Mouse (Mus musculus): ENCODE measurements around the gene Cdkn2aipnl. TPM values are rescaled to one million over a fixed set of nuclear protein-coding genes. Genes with fewer than 3 reads are reported as not detected.

The Cdkn2aipnl gene
- total RNA-seq, 2 experiments from 2014 or later, result 16.0 to 39.0 TPM

- ATAC-seq (replicated peaks; ENCODE audit: low FRiP score, poor library complexity, severe bottlenecking), result no peak
Measured at GRCm38 (mm10) chr11:52001861-52002260, 34.4 kb downstream of the Cdkn2aipnl start.

GRCm38 (mm10) chr11:52002842-52003504, 35.5 kb downstream of the Cdkn2aipnl start:
- no peak for ATAC-seq (replicated peaks; ENCODE audit: low FRiP score, poor library complexity, severe bottlenecking)

GRCm38 (mm10) chr11:52003505-52003771, 36.0 kb downstream of the Cdkn2aipnl start:
- ATAC-seq (replicated peaks; ENCODE audit: low FRiP score, poor library complexity, severe bottlenecking), result no peak

GRCm38 (mm10) chr11:52003772-52004528, 36.5 kb downstream of the Cdkn2aipnl start, which contains the start of gene Cdkl3:
Cdkl3 (plus strand) TSS chr11:52004221.
- ATAC-seq (replicated peaks; ENCODE audit: low FRiP score, poor library complexity, severe bottlenecking), result peak; percentile 84

- no peak for ATAC-seq (replicated peaks; ENCODE audit: low FRiP score, poor library complexity, severe bottlenecking)
Measured at GRCm38 (mm10) chr11:52005586-52005985, 38.1 kb downstream of the Cdkn2aipnl start.

GRCm38 (mm10) chr11:52011011-52011410, 43.5 kb downstream of the Cdkn2aipnl start:
- no peak for ATAC-seq (replicated peaks; ENCODE audit: low FRiP score, poor library complexity, severe bottlenecking)

GRCm38 (mm10) chr11:52011541-52011940, 44.1 kb downstream of the Cdkn2aipnl start:
- ATAC-seq (replicated peaks; ENCODE audit: low FRiP score, poor library complexity, severe bottlenecking), result no peak

- no peak for ATAC-seq (replicated peaks; ENCODE audit: low FRiP score, poor library complexity, severe bottlenecking)
Measured at GRCm38 (mm10) chr11:52018217-52018616, 50.8 kb downstream of the Cdkn2aipnl start.

Other genes starting within 250 kb of the Cdkn2aipnl start
- gene Sec24a, start 204.0 kb upstream of the Cdkn2aipnl start, total RNA-seq (2015; ENCODE audit: low replicate concordance), result 4.7 and 11.7 TPM in 2 replicates
- gene Sec24a, start 204.0 kb upstream of the Cdkn2aipnl start, total RNA-seq (2017; ENCODE audit: low replicate concordance), result 2.2 and 2.5 TPM in 2 replicates
- 32.7 and 43.2 TPM in 2 replicates for gene Sar1b, start 204.0 kb upstream of the Cdkn2aipnl start, total RNA-seq (2015; ENCODE audit: low replicate concordance)
- gene Sar1b, start 204.0 kb upstream of the Cdkn2aipnl start, total RNA-seq (2017; ENCODE audit: low replicate concordance), result 12.3 and 12.7 TPM in 2 replicates
- gene Jade2, start 110.0 kb upstream of the Cdkn2aipnl start, total RNA-seq (2015; ENCODE audit: low replicate concordance), result 4.3 and 4.6 TPM in 2 replicates
- 5.6 and 5.9 TPM in 2 replicates for gene Jade2, start 110.0 kb upstream of the Cdkn2aipnl start, total RNA-seq (2017; ENCODE audit: low replicate concordance)
- gene Ube2b, start 33.1 kb downstream of the Cdkn2aipnl start, total RNA-seq (2015; ENCODE audit: low replicate concordance), result 73.2 and 89.3 TPM in 2 replicates
- gene Ube2b, start 33.1 kb downstream of the Cdkn2aipnl start, total RNA-seq (2017; ENCODE audit: low replicate concordance), result 50.1 and 89.9 TPM in 2 replicates
- 0.42 and 1.1 TPM in 2 replicates for gene Cdkl3, start 36.6 kb downstream of the Cdkn2aipnl start, total RNA-seq (2015; ENCODE audit: low replicate concordance)
- gene Cdkl3, start 36.6 kb downstream of the Cdkn2aipnl start, total RNA-seq (2017; ENCODE audit: low replicate concordance), result 0.51 TPM in 1 of 2 replicates, not detected in the other
- gene Ppp2ca, start 131.0 kb downstream of the Cdkn2aipnl start, total RNA-seq (2015; ENCODE audit: low replicate concordance), result 52.6 and 69.2 TPM in 2 replicates
- gene Ppp2ca, start 131.0 kb downstream of the Cdkn2aipnl start, total RNA-seq (2017; ENCODE audit: low replicate concordance), result 68.0 and 82.9 TPM in 2 replicates
- not detected in 2 replicates for gene Olfr1373, start 177.9 kb downstream of the Cdkn2aipnl start, total RNA-seq (2015; ENCODE audit: low replicate concordance)
- gene Olfr1373, start 177.9 kb downstream of the Cdkn2aipnl start, total RNA-seq (2017; ENCODE audit: low replicate concordance), result not detected in 2 replicates
- not detected in 2 replicates for gene Olfr1371, start 246.3 kb downstream of the Cdkn2aipnl start, total RNA-seq (2015; ENCODE audit: low replicate concordance)
- not detected in 2 replicates for gene Olfr1371, start 246.3 kb downstream of the Cdkn2aipnl start, total RNA-seq (2017; ENCODE audit: low replicate concordance)